Mouse (Mus musculus): ENCODE data around the gene Znrf1. TPM values are rescaled to one million over a fixed set of nuclear protein-coding genes. Genes with fewer than 3 reads are reported as not detected.

Znrf1 gene
- polyA plus RNA-seq, 1 experiment from 2014 or later, result 48.0 TPM

DNA sequence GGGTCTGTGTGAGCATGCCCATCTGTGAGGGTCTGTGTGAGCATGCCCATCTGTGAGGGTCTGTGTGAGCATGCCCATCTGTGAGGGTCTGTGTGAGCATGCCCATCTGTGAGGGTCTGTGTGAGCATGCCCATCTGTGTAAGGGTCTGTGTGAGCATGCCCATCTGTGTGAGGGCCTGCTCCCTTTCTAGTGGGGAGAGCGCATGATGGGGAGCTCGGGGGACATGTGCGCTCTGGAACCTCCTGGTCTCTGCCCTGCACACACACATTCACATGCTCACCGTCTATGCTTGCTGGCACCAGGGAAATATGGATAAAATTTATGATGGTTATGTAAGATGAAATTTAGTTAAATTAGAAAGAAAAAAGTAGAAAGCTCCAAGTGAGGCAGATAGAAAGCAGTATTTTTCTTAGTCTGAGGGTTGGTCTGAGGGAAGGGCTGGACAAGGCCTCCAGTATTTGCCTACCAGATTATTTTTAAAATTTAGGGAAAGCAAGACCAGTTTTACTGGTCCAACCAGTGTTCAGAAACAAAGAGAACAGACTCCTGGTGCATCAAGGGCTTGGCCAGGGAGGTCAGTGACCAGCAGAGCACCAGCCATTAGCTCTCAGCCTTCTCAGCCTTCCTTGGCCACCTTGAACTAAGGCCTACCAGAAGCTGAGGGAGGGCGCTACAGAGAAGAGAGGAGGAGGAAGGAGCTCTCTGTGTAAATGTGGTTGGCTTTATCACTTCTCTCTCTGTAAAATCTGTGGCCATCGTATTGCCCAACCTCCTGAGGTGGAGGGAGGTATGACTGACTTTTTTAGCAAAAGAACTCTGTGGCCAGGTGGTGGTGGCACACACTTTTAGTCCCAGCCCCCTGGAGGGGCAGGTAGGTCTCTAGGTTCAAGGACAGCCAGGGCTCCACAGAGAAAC, 79.1 kb downstream of the Znrf1 start:
- no peaks in the 10 kb centered on the region for H3K27me3 ChIP-seq
- WGBS, result 92% methylated on average over 6 of the region's 6 CpGs
- peak overlapping the region; percentile 31; the same call in 1 of the 2 replicates for H3K27ac ChIP-seq
- H3K4me2 ChIP-seq, result no peak overlapping the region
- H3K36me3 ChIP-seq (ENCODE audit: poor library complexity, severe bottlenecking), result peaks cover 35% of the 10 kb centered on the region
- no peak for ATAC-seq
- H3K4me3 ChIP-seq, result no peak overlapping the region
- H3K9ac ChIP-seq, result no peak overlapping the region
- peaks cover 3% of the 10 kb centered on the region; the same call in 1 of the 2 replicates for H3K4me1 ChIP-seq
- H3K9me3 ChIP-seq (replicated peaks), result no peaks in the 10 kb centered on the region

DNA sequence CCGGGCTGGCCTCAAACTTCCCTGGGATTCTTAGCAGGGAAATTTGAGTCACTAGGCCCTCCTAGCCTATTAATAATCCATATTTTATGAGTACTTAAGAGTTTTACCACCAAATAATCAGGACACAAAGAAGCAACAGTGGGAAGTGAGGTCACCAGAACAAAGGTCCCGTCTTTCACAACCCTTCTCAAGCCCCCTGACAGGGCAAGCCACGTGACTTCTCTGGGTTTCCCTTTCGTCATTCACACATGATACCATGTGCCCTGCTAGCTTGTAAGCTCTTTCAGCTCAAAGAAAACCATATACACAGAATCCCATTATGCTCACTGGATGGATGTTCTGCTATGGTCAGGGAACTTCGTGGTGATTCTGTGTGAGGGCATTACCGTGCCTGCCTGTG, 81.9 kb downstream of the Znrf1 start:
- peaks cover 3% of the 10 kb centered on the region; the same call in 1 of the 2 replicates for H3K4me1 ChIP-seq
- H3K9me3 ChIP-seq (replicated peaks), result no peaks in the 10 kb centered on the region
- WGBS, result 60% methylated on average over 6 of the region's 6 CpGs
- H3K9ac ChIP-seq, result no peak overlapping the region
- no peak for ATAC-seq
- H3K4me3 ChIP-seq, result no peak overlapping the region
- no peak overlapping the region for H3K4me2 ChIP-seq
- H3K36me3 ChIP-seq (ENCODE audit: poor library complexity, severe bottlenecking), result peaks cover 42% of the 10 kb centered on the region
- no peak overlapping the region for H3K27ac ChIP-seq
- no peaks in the 10 kb centered on the region for H3K27me3 ChIP-seq

DNA sequence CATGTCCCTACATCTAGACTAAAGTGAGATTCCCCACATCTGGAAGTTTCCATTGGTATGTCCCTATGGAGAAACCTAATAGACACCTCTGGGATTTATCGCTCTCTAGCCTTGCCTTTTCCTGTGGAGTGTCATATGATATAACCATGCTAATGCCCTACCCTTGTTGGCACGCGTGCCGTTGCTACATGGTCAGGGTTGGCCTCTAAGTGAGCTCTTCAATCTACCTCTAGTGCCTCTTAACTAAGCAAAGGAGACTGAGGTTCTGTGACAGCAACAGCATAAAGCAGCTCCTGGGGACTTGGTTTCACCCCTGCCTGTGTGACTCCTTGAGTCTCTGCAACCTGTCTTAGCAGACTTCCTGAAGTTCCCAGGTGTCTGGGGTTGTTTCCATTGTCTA, 82.4 kb downstream of the Znrf1 start:
- H3K27me3 ChIP-seq, result no peaks in the 10 kb centered on the region
- H3K9me3 ChIP-seq (replicated peaks), result no peaks in the 10 kb centered on the region
- no peak for ATAC-seq
- no peak overlapping the region for H3K27ac ChIP-seq
- no peak overlapping the region for H3K4me3 ChIP-seq
- H3K4me2 ChIP-seq, result no peak overlapping the region
- peaks cover 3% of the 10 kb centered on the region; the same call in 1 of the 2 replicates for H3K4me1 ChIP-seq
- H3K36me3 ChIP-seq (ENCODE audit: poor library complexity, severe bottlenecking), result peaks cover 41% of the 10 kb centered on the region
- no peak overlapping the region for H3K9ac ChIP-seq
- WGBS, result 94% methylated on average over 4 of the region's 4 CpGs

DNA sequence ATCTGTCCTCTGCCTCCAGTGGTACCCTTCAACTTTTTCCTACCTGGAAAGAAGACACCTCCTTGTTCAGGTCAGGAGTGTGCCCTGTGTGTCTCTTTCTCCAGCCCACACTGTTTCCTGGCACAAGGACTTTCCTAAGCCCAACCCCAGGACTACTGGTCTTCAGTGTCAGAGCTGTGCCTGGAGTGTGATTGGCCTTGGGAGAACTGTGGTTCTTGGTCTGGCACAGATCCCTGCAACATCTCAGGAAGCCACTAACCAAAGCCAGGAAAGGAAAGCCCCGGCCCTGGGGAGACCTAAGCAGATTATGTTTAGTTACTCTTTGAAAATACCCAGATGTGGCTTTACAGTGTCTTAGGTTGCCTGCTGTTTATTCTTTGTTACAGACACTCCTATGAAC, 84.0 kb downstream of the Znrf1 start:
- no peak overlapping the region for H3K27ac ChIP-seq
- no peak overlapping the region for H3K4me3 ChIP-seq
- 59% methylated on average over 1 of the region's 1 CpGs for WGBS
- ATAC-seq, result no peak
- H3K36me3 ChIP-seq (ENCODE audit: poor library complexity, severe bottlenecking), result peaks cover 41% of the 10 kb centered on the region
- no peak overlapping the region for H3K9ac ChIP-seq
- no peaks in the 10 kb centered on the region for H3K27me3 ChIP-seq
- H3K4me2 ChIP-seq, result no peak overlapping the region
- peaks cover 3% of the 10 kb centered on the region; the same call in 1 of the 2 replicates for H3K4me1 ChIP-seq
- H3K9me3 ChIP-seq (replicated peaks), result no peaks in the 10 kb centered on the region

DNA sequence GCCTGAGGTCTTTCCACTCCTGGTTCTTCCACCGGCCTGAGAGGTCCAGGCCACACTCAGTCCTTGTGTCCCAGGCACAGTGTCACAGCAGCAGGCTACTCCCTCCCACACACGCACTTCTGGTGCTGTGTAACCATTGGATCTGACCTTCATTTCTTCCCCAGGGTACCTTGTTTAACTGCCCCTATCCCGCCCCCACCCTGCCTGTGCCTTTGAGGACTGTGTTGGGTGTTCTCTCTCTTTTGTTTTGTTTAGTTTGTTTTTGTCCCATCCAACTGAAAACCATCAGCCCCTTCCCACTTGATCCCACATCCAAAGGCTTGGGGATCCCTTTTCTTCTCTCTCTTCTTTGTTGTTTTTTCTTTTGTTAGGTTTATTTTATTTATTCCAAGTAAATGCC, 86.2 kb downstream of the Znrf1 start:
- no peak overlapping the region for H3K9ac ChIP-seq
- 63% methylated on average over 3 of the region's 3 CpGs for WGBS
- peaks cover 42% of the 10 kb centered on the region for H3K36me3 ChIP-seq (ENCODE audit: poor library complexity, severe bottlenecking)
- no peak for ATAC-seq
- no peak overlapping the region for H3K4me2 ChIP-seq
- H3K27ac ChIP-seq, result no peak overlapping the region
- H3K4me3 ChIP-seq, result no peak overlapping the region
- no peaks in the 10 kb centered on the region for H3K27me3 ChIP-seq
- no peaks in the 10 kb centered on the region for H3K9me3 ChIP-seq (replicated peaks)
- H3K4me1 ChIP-seq, result no peaks in the 10 kb centered on the region

DNA sequence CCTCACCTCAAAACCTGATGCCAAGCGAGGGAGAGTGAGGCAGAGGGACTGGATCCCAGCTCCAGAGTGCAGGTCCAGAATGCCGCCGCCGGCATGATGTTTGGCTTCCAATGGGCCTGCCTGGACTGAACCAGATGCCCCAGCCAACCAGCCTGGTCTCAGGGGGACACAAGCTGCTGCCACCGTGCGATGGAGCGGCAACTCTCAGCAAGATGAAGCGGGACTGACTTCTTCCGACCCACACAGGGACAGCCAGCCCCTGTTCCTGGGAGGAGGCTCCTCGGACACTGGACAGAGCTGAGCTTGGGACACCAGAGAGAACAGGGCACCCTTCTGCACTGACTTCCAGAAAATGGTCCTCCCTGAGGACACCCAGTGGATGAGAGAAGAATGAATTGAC, 86.7 kb downstream of the Znrf1 start:
- Histone ChIP-seq H3K27ac (0 out of 2 replicates have a peak overlapping the region, but pooled peaks have one; percentile 27), H3K9ac (no peak overlapping the region; the same call in 1 of the 2 replicates), H3K4me1 (no peaks in the 10 kb centered on the region), H3K4me2 (no peak overlapping the region), H3K9me3 (replicated peaks) (no peaks in the 10 kb centered on the region), H3K4me3 (no peak overlapping the region), H3K36me3 (ENCODE audit: poor library complexity, severe bottlenecking) (peaks cover 42% of the 10 kb centered on the region), H3K27me3 (no peaks in the 10 kb centered on the region)
- WGBS, result 80% methylated on average over 10 of the region's 10 CpGs
- no peak for ATAC-seq

DNA sequence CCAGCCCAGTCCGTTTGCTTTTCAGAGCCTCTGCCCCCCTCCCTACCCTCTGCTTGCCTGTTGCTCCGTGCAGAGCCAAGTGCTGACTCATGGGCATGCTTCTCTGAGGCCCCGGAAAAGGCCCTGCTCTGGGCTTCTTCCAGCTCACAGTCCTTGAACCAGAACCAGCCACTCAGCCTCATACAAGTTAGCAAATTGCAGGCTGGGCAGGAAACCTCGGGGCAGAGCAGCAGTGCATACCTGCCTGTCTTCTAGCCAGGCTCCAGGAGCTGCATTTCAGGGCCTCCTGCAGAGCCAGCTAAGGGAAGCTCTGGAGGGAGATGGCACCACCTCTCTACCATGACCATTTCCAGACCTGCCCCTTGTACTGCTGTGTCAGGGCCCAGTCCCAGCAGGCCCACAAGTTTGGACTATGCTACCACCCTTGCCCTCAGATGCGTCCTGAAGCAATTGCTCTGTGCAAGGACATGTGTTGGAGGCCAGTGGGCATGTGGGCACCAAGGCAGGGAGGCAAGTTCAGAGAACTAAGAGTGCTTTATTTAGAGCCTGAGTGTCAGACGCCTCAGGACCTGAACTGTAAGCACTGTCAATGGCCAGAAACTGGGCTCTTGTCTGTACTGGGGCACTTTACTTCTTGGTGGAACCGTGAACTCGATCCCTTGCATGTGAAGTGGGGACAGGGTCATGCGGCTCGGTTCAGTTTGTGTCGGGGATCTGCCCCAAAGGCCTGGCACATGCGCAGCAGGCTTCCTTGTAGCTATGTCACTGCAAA, 88.4 kb downstream of the Znrf1 start:
- H3K9ac ChIP-seq, result no peak overlapping the region
- no peaks in the 10 kb centered on the region for H3K4me1 ChIP-seq
- H3K4me2 ChIP-seq, result no peak overlapping the region
- H3K4me3 ChIP-seq, result no peak overlapping the region
- H3K27me3 ChIP-seq, result no peaks in the 10 kb centered on the region
- 85% methylated on average over 12 of the region's 12 CpGs for WGBS
- peaks cover 48% of the 10 kb centered on the region for H3K36me3 ChIP-seq (ENCODE audit: poor library complexity, severe bottlenecking)
- ATAC-seq, result no peak
- no peaks in the 10 kb centered on the region for H3K9me3 ChIP-seq (replicated peaks)
- H3K27ac ChIP-seq, result no peak overlapping the region

DNA sequence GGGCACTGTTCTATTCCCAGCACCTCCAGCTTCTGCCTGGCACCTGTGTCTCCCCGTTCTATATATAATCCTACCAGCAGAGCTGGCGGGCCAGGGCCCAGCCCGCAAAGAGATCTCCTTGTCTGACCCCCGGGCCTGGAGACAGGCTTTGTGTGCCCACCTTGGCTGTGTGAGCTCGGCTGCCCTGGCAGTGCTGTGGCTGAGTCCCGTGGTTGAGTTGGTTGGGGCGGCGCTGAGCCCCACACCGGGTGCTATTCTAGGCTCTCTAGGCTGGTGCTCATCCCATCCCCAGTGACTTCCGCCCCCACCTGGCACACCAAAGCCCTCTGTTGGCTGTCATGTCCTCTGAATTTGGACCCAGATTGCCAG, 88.9 kb downstream of the Znrf1 start:
- H3K27ac ChIP-seq, result no peak overlapping the region
- WGBS, result 94% methylated on average over 10 of the region's 10 CpGs
- ATAC-seq, result no peak

DNA sequence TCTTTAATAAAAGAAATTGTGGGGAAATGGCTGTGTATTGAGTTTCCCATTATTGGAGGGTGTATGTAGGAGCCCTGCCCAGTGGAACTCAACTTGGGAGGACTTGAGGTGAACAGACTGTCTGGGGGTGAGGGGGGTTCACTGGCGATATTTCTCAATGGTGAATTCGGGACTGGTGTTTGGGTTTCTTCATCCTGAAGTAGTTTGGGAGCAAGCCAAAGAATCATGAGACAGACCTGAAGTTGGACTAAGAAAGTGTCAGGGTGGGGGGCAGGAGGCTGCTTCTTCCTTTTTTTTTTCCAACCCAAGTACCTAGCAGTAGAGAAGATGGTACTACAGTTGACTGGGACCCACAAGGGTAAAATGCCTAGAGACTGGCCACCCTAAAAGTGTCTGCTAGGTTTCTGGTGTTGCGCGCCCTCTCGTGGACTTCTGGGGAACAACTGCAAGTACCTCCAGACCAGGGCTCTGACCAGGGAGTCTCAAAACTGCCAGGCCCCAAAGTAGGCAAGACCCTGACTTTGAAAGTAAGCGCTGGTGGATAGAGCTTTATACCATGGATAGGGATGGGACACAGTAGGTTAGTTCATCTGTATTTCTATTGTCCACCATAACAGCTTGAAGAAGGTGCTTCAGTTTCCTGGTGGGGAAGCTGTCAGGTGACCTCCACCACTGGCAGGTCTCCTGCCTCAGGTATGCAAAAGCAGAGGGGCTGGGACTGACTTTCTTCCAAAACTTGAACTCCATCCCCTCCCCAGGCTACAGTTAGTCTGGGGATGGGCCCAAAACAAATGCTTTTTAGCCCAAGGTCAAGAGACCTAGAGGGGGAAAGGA, 90.0 kb downstream of the Znrf1 start:
- Histone ChIP-seq H3K9me3 (replicated peaks) (no peaks in the 10 kb centered on the region), H3K4me1 (peaks cover 6% of the 10 kb centered on the region; the same call in 1 of the 2 replicates), H3K4me3 (no peak overlapping the region), H3K27me3 (no peaks in the 10 kb centered on the region), H3K27ac (no peak overlapping the region), H3K36me3 (ENCODE audit: poor library complexity, severe bottlenecking) (peaks cover 35% of the 10 kb centered on the region), H3K9ac (no peak overlapping the region), H3K4me2 (no peak overlapping the region)
- WGBS, result 29% methylated on average over 6 of the region's 6 CpGs
- ATAC-seq, result peak; percentile 19; the same call in 1 of the 2 replicates

More for the DNA sequence above, 88.9 kb downstream of the Znrf1 start:
- Histone ChIP-seq H3K9ac (no peak overlapping the region; the same call in 1 of the 2 replicates), H3K4me3 (no peak overlapping the region), H3K4me2 (no peak overlapping the region), H3K9me3 (replicated peaks) (no peaks in the 10 kb centered on the region), H3K36me3 (ENCODE audit: poor library complexity, severe bottlenecking) (peaks cover 43% of the 10 kb centered on the region), H3K27me3 (no peaks in the 10 kb centered on the region), H3K4me1 (peaks cover 2% of the 10 kb centered on the region; the same call in 1 of the 2 replicates)

DNA sequence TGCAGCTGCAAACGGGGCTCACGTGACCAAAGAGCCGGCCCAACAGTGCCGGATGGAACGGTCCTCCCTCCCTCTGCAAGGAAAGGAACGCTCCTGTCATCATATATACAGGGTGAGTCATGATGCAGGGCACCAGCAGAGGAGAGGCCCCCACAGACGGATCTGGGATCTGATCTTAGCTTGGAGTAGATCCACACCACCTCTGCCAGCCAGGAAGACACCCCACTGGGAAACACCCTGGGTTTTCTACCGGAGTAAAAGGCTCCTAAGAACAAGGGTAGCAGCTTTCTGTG, 90.6 kb downstream of the Znrf1 start:
- Histone ChIP-seq H3K4me1 (peaks cover 6% of the 10 kb centered on the region; the same call in 1 of the 2 replicates), H3K9me3 (replicated peaks) (no peaks in the 10 kb centered on the region), H3K4me3 (no peak overlapping the region), H3K27ac (no peak overlapping the region), H3K9ac (no peak overlapping the region), H3K4me2 (no peak overlapping the region), H3K27me3 (no peaks in the 10 kb centered on the region), H3K36me3 (ENCODE audit: poor library complexity, severe bottlenecking) (peaks cover 30% of the 10 kb centered on the region)
- ATAC-seq, result no peak
- WGBS, result 79% methylated on average over 8 of the region's 8 CpGs

DNA sequence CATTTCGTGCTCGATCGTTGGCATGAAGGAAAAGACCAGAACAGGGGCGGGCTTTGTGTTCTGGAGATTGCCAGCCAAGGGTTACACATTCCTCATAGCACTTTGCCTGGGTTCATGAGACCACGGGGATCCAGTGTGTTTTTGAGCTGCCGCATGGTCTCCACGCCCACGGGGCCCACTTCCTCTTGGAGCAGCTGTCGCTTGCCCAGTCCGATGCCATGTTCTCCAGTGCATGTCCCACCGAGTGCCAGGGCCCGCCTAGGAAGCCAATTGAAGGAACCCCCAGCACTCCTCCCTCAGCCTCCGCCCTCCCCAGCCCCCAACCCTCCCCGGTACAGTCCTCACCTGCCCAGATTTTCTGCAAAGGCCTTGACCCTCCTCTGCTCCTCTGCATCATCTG, 91.0 kb downstream of the Znrf1 start:
- Histone ChIP-seq H3K9ac (no peak overlapping the region), H3K9me3 (replicated peaks) (no peaks in the 10 kb centered on the region), H3K4me2 (no peak overlapping the region), H3K36me3 (ENCODE audit: poor library complexity, severe bottlenecking) (peaks cover 25% of the 10 kb centered on the region), H3K27ac (no peak overlapping the region), H3K4me1 (peaks cover 6% of the 10 kb centered on the region; the same call in 1 of the 2 replicates), H3K27me3 (no peaks in the 10 kb centered on the region), H3K4me3 (no peak overlapping the region)
- 92% methylated on average over 14 of the region's 14 CpGs for WGBS
- ATAC-seq, result no peak
